Mouse (Mus musculus) ES-Bruce4 (cell line): ENCODE measurements at regions not wholly inside any gene's neighbourhood (a gene's known extent, or its start where the extent isn't known, plus 50 kb on each side); places are given as distances from the start of the nearest gene placed in this dataset.

Experiments used
- EP300 ChIP-seq: IDR thresholded peaks from 2 replicates; pipeline ENCODE4 v1.6.1; 2011; ENCODE audit warnings: low read depth, low read length; ENCODE audit not compliant: insufficient read depth
- POLR2A ChIP-seq: IDR thresholded peaks from one replicate; pipeline ENCODE4 v1.8.1; 2011; ENCODE audit warnings: low read length; ENCODE audit not compliant: insufficient read depth

GRCm38 (mm10) chr8:126159485-126159884, 138.9 kb upstream of the Slc35f3 start:
- TF ChIP-seq POLR2A: no peak
- TF ChIP-seq EP300: no peak
